Mouse (Mus musculus) retina, postnatal 1 day (tissue): ENCODE results near the gene Synpr.
A peak's percentile ranks its signal among the peaks of the same experiment; 100 is the strongest.
"Not testable (repeated sequence)": the region's sequence is repeated elsewhere in the genome, so short reads cannot be mapped to it uniquely, and the experiment has no call there.

Source experiments
- DNase-seq: peaks from one replicate; pipeline ENCODE4 v3.0.0-alpha.2; 2012

Gene Synpr

DNA sequence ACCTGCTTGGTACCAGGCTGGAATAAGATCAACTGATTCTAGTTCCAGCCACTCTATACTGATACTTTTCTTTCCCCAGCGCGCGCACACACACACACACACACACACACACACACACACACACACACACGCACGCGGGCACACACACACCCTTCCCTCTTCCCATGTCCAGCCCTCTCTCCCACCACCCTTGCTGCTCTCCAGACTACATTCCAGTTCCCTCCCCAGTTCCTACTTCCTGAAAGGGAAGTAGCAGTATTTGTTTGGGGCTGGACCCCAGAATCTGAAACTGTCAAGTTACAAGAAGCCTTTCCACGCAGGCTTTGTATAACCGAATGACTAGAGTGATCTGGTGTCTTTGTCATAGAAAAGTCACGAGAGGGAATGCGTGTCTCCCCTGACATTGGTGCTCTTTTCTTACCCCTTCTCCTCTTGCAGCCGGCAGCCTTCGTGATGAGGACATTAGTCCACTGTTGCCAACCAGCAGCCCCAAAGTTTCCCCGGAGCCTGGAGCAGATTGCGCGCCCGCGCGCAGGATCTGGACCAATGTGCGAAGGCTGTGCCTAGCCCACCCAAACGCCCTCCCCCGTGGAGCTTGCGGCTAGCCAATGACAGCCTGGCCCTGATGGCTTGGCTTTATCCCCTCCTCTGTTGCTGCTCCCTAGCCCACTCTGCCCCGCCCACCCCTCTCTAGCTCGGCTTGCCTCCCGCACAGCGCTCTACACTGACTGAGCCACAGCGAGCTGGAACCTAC is at the start of gene Synpr:
Synpr (plus strand) TSS at position 690 of the 754 bp plus-strand sequence.
- peak; percentile 96 for DNase-seq

DNA sequence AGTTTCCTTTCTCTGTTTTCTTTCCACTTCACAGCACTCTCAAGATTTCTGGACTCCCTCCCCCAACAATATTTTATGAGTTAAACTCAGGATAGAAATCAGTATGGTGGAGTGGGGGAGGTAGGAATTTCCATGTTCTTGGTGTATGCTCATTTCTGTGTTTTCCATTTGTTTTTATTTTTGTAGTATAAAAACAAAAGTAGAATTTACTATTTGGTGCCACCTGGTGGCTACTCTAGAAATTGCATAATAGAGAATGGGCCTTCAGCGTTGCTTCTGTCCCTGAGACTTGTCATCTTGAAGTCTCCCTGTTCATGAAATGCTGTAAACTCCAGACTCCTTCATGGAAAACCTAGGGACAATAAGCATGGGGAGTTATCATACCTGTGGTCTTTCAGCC is 47.7 kb upstream of the Synpr start:
- peak; percentile 67 for DNase-seq

GRCm38 (mm10) chr14:13247431-13247830 is 37.1 kb upstream of the Synpr start:
- no peak for DNase-seq

- DNase-seq: no peak
Measured at GRCm38 (mm10) chr14:13249361-13249760, 35.2 kb upstream of the Synpr start.

DNA sequence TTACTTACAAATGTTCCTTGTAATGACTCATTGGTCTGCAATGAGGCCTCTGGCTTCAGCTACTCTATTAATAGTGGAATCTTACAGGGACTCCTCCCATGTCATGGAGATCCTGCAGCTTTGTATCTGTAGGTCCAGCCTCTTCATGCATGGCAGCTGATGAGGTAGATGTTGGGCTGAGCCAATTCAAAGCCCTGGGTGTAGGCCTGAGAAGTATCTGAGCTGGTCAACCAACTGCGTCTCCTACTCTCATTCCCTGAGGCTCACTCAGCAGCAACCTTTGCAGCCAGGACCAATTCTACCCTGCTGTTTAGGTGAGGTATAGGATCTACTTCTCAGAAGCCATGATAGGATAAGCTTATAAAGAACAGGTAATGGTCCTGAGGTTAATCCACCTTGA is 32.0 kb upstream of the Synpr start:
- no peak for DNase-seq

- not testable (repeated sequence) for DNase-seq
Measured at GRCm38 (mm10) chr14:13254741-13255140, 29.8 kb upstream of the Synpr start.

DNA sequence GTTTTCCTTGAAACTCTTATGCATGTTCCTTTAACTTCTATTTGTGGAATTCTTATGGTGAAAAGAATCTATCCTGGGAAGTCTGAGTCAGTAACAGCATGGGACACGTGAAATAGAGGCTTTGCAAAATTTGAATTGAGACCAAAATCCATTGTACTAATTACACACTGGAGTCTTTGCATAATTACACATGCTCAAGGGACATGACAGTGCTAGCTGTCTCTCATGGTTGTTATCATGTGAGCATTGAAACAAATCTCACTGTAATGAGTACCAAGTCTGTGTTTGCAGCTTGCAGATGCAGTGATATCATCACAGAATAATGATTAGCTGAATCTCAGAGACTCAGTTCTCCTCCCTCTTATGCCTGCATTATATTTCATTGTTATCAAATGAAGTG is 22.2 kb upstream of the Synpr start:
- peak; percentile 67 for DNase-seq

- DNase-seq: no peak
Measured at GRCm38 (mm10) chr14:13266331-13266730, 18.2 kb upstream of the Synpr start.

DNA sequence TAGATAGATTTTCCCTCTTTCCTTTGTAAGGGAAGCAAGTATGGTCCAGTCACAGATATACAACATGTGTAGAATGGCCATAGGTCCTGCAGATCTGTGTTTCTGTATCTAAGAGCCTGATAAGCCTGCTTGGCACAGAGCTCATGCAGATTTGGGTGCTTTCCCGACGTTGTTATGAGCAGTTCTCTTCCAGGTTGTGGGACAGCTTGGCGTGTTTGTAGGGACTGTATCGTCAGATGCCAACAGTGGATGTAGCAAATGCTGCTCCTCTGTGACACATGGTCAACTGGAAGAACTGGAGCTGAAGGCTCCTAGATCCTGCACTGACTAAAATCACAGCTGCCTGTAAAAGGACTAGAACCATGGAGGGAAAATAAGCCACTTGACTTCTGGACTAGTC is 17.4 kb upstream of the Synpr start:
- no peak for DNase-seq

GRCm38 (mm10) chr14:13283211-13283610 is 1.4 kb upstream of the Synpr start:
- no peak for DNase-seq

- DNase-seq: no peak
Measured at GRCm38 (mm10) chr14:13284845-13285198, 242 bp downstream of the Synpr start.

GRCm38 (mm10) chr14:13285341-13286130 is 956 bp downstream of the Synpr start:
- peak; percentile 46 for DNase-seq

GRCm38 (mm10) chr14:13294200-13294599 is 9.6 kb downstream of the Synpr start:
- no peak for DNase-seq

DNA sequence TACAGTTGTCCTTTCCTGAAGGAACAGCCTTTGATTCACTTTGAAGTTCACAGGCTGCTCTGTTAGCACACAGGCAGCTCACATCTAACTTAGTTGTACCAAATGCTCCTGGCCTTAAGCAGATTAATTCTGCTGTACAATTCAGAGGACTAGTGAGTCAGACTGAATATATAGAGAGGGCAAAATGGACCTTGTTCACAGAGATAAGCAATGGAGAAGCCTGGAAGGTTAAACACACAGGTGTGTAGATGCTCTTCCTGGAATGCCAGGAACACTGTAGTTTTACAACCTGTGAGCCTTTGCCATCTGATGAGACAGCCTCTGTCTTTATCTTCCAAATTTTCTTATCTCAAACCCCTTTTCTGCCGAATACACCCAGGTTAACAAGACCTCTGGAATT is 29.7 kb downstream of the Synpr start:
- no peak for DNase-seq

GRCm38 (mm10) chr14:13328461-13328860 is 43.9 kb downstream of the Synpr start:
- no peak for DNase-seq

DNA sequence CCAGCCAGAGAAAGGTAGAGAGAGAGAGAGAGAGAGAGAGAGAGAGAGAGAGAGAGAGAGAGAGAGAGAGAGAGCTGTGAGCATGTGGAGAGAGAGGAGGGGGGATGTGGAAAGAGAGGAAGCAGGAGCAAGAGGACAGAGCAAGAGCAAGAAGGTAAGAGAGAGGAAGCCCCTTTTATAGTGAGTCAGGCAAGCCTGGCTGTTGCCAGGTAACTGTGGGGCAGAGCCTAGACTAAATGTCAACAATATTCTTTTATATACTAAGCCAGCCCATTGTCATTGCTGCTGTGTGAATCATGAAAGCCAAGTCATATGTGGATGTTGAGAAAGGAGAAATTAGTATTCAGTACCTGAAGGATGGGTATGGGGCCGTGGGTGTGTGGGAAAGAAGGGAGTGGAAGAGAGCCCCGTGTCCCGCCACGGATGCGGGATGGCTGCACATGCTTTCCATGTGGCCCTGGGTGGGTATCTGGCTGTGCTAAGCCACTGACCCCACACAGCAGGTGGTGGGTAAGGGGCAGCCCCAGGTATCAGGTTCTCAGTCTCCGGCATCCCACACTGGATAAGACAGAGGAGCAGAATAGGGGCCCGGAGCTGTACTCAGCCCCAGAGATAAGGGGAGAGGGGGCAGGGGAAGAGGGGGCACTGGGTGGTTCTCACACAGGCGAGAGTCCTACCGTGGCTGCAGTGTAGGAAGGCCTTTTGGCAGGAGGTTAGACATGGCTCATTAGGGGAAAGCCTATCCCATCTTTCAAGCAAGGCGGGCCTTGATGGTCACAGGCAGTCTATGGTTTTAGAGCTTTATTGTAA is 48.1 kb downstream of the Synpr start:
- peak; percentile 17 for DNase-seq

GRCm38 (mm10) chr14:13333372-13333771 is 48.8 kb downstream of the Synpr start:
- DNase-seq: no peak

- no peak for DNase-seq
Measured at GRCm38 (mm10) chr14:13336162-13336561, 51.6 kb downstream of the Synpr start.

- peak; percentile 56 for DNase-seq
Measured at GRCm38 (mm10) chr14:13340688-13341087, 56.1 kb downstream of the Synpr start.

DNA sequence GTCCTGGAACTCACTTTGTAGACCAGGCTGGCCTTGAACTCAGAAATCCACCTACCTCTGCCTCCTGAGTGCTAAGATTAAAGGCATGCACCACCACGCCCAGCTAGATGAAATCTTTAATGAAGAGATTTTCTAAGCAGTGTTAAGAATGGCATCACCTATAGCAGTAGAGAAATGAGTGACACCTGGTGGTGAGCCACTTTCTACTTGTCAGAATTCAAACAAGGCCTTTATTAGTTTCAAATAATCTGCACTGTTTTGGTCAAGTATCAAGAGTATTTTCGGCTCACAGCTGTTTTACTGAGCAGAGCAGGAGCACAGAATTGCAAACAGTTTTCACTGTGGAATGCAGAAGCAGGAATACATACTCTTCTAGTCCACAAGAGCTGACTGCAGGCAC is 59.7 kb downstream of the Synpr start:
- no peak for DNase-seq

DNA sequence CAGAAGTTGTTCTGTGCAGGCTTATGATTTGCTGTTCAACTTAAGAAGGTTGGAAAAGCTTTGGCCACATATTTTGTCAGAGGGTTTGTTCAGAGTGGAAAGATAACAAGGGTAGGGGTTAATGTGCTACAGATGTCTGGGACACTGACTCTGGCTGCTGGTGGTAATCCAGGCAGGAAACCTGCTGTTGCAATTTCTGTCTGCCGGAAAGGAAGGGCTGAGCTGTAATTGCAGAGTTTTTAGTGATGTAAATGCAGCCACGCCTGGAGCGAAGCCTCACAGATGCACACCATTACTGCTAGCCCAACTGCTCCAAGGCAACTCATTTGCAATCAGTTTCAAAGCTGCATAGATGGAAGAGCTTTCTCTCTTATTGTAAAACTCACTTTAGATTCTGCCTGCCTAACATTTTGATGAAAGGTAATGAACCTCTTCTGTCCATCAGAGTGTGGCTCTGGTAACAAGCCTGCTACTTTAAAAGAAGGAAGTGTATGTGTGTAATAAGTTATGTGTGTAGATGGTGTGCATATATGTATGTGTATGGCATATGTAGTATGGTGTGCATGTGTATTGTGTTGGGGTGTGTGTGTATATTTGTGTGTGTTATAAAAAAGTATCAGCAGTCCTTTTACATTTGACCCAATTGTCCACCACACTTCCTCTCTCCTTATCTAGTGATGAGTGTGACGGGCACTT is 64.7 kb downstream of the Synpr start:
- DNase-seq: no peak

GRCm38 (mm10) chr14:13354154-13354553 is 69.6 kb downstream of the Synpr start:
- peak; percentile 78 for DNase-seq
